Mouse (Mus musculus) lung, embryonic 14.5 days (tissue): ENCODE data around the gene Sc5d. TPM values are rescaled to one million over a fixed set of nuclear protein-coding genes. Genes with fewer than 3 reads are reported as not detected.

ENCODE experiments used
- ATAC-seq: fragments of 200-750 bp; cut with Nextera tagmentation; 2 replicates; pipeline ENCODE4 v1.8.0; 2017; ENCODE audit warnings: mild to moderate bottlenecking, moderate TSS enrichment, moderate library complexity; ENCODE audit not compliant: insufficient read depth
- DNase-seq: peaks from one replicate; pipeline ENCODE4 v3.0.0-alpha.2; 2015
- H3K27ac ChIP-seq: fragments of 300-500 bp; sonication (generic); 2 replicates; pipeline ENCODE4 v1.5.1; 2014; ENCODE audit warnings: low read depth, mild to moderate bottlenecking, moderate library complexity
- H3K27me3 ChIP-seq: fragments of 300-500 bp; sonication (generic); 2 replicates; pipeline ENCODE4 v1.6.1; 2014; ENCODE audit warnings: low read length, control low read depth; ENCODE audit not compliant: insufficient read depth
- H3K36me3 ChIP-seq: fragments of 300-500 bp; sonication (generic); 2 replicates; pipeline ENCODE4 v1.6.1; 2014; ENCODE audit warnings: control low read depth; ENCODE audit not compliant: insufficient read depth
- H3K4me1 ChIP-seq: fragments of 300-500 bp; sonication (generic); 2 replicates; pipeline ENCODE4 v1.6.1; 2014; ENCODE audit warnings: antibody characterized with exemption, control low read depth; ENCODE audit not compliant: insufficient read depth
- H3K4me2 ChIP-seq: fragments of 300-500 bp; sonication (generic); 2 replicates; pipeline ENCODE4 v1.6.1; 2014; ENCODE audit warnings: mild to moderate bottlenecking
- H3K4me3 ChIP-seq: fragments of 300-500 bp; sonication (generic); 2 replicates; pipeline ENCODE4 v1.5.1; 2014; ENCODE audit warnings: low read depth, low read length
- H3K9ac ChIP-seq: fragments of 300-500 bp; sonication (generic); 2 replicates; pipeline ENCODE4 v1.6.1; 2014
- H3K9me3 ChIP-seq: fragments of 300-500 bp; sonication (generic); 2 replicates; pipeline ENCODE4 v1.6.1; 2016; ENCODE audit warnings: low read depth, low read length, control low read depth
- CTCF ChIP-seq: IDR thresholded peaks from 2 replicates; pipeline ENCODE4 v1.5.1; 2016; ENCODE audit warnings: antibody characterized with exemption, low read depth
- WGBS: fragments of 180-500 bp; shearing (Covaris S2); extraction: QIAGEN DNeasy Blood & Tissue Kit; methylation state at CpG from one replicate; pipeline ENCODE4 v1.1.7; 2014; 5-methylcytosine and 5-hydroxymethylcytosine counted together
- polyA plus RNA-seq: library from polyadenylated mRNA; unstranded; fragments of >200 nt; fragmentation: Nextera tagmentation; extraction: Ambion mirVana; gene quantifications from 2 replicates; pipeline ENCODE4 v1.2.1, GENCODE M21; 2014

Gene Sc5d
- polyA plus RNA-seq, 1 experiment from 2014 or later = 40.0 TPM

DNA sequence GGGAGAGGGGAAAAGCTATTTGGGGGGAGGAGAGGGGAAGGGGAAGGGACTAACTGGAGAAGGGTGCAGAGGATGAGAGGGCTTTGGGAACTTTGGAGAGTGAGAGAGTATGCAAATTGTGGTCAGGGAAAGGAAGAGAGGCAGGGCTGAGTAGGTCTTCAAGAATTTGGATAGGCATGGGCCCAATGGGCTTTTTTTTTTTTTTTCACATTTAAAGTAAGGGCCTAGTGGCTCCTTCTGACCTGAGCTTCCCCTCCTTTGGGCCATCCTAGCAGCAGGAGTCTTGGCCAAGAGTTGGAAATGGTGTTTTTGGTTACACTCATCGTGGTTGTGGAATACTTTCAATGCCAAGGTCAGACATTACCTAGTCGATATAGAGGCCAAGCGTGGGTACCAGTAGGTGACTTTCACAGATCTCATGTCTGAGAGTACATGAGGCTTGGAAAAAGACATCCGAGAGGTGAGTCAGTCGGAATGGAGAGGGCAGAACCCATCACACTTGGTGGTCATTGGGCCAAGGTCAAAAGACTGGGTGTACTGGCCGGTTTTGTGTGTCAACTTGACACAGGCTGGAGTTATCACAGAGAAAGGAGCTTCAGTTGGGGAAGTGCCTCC is 9.7 kb upstream of the Sc5d start:
- Histone ChIP-seq H3K27ac (no peak overlapping the region), H3K36me3 (no peaks in the 10 kb centered on the region), H3K4me2 (no peak overlapping the region), H3K4me1 (no peaks in the 10 kb centered on the region), H3K27me3 (no peaks in the 10 kb centered on the region), H3K9me3 (no peaks in the 10 kb centered on the region), H3K9ac (no peak overlapping the region), H3K4me3 (no peak overlapping the region)
- ATAC-seq (no peak), DNase-seq (no peak)
- WGBS = 89% methylated on average over 6 of the region's 6 CpGs
- TF ChIP-seq CTCF = no peak

DNA sequence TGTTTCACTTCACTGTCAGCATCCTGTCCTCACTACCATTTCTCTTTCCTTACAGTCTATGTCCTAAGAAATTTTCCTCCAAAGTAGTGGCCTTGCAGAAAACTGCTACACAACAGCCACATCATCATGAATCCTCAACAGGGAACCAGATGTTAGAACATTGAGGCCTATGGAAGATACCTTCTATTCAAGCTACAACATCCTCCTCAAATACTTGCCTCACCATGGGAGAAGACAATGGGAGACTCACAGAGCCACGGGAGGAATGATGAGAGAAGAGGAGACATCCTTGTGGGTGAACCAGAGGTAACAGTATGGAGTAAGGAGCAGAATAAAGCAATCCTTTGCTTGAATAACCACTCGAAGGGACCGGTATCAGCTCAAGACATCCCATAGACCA is 9.1 kb upstream of the Sc5d start:
- H3K27ac ChIP-seq = no peak overlapping the region
- H3K36me3 ChIP-seq = no peaks in the 10 kb centered on the region
- DNase-seq = no peak
- no peak for ATAC-seq
- no peak for TF ChIP-seq CTCF
- no peaks in the 10 kb centered on the region for H3K27me3 ChIP-seq
- H3K4me1 ChIP-seq = no peaks in the 10 kb centered on the region
- no peaks in the 10 kb centered on the region for H3K9me3 ChIP-seq
- H3K9ac ChIP-seq = no peak overlapping the region
- H3K4me2 ChIP-seq = no peak overlapping the region
- no peak overlapping the region for H3K4me3 ChIP-seq
- 82% methylated on average over 3 of the region's 3 CpGs for WGBS

DNA sequence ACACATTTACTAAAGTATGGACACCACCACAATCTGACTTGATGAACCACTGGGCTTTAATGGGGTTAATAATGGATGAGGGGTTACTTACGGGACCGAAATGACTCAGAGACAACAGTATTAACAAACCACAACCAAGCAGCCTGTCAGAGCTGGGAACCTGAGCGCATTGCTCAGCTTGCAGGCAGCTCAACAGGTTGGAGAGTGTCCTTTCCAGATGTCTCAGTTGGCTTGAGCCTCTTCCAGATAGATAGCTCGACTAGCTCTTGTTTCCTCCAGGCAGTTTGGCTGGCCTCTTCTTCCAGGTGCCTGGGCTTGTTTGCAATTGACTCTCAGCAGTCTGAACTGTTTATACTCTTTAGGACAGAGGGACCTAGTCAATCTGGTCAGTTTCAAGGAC is 8.6 kb upstream of the Sc5d start:
- no peaks in the 10 kb centered on the region for H3K9me3 ChIP-seq
- no peak overlapping the region for H3K4me2 ChIP-seq
- no peak for ATAC-seq
- H3K4me3 ChIP-seq = no peak overlapping the region
- H3K27ac ChIP-seq = no peak overlapping the region
- no peaks in the 10 kb centered on the region for H3K27me3 ChIP-seq
- no peak overlapping the region for H3K9ac ChIP-seq
- TF ChIP-seq CTCF = no peak
- WGBS = 54% methylated on average over 4 of the region's 4 CpGs
- no peaks in the 10 kb centered on the region for H3K4me1 ChIP-seq
- DNase-seq = no peak
- no peaks in the 10 kb centered on the region for H3K36me3 ChIP-seq

DNA sequence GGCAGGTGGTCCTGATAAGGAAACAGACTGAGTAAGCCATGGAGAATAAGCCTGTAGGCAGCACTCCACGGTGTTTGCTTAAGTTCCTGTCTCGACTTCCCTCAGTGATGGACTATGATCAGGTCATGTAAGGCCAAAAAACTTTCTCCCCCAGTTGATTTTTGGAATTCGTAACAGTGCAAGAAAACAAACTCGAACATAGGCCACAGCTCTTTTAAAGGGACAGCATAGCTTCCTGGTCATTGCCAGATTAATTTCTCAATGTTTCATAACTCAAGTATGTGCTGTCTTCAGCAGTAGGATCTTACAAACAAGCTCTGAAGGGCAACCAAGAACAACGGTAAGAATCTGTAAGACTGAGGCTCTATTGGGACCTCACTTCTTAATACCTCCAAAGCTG is 7.4 kb upstream of the Sc5d start:
- no peak overlapping the region for H3K27ac ChIP-seq
- no peak overlapping the region for H3K9ac ChIP-seq
- no peaks in the 10 kb centered on the region for H3K27me3 ChIP-seq
- 67% methylated on average over 5 of the region's 5 CpGs for WGBS
- ATAC-seq (no peak), DNase-seq (no peak)
- no peaks in the 10 kb centered on the region for H3K36me3 ChIP-seq
- TF ChIP-seq CTCF = no peak
- H3K9me3 ChIP-seq = no peaks in the 10 kb centered on the region
- no peak overlapping the region for H3K4me3 ChIP-seq
- H3K4me1 ChIP-seq = no peaks in the 10 kb centered on the region
- H3K4me2 ChIP-seq = no peak overlapping the region

DNA sequence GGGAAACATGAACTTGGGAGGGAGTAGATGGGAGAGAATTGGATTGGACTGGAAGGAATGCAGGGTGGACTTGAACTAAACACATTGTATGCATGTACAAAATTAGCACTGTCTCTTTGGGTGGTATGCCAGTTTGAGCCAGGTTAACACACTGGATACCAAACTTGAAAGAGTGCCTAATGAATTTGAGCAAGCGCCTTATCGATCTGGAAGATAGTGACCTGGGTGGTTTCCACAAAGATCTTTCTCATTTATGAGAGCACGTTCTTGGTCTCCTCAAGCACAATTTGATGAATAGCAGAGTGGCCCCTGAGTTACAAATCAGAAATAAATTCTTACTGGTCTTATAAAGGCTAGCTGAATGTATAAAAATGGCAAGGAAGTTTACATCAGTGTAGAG is 6.6 kb upstream of the Sc5d start:
- WGBS = 87% methylated on average over 3 of the region's 3 CpGs
- ATAC-seq = no peak

DNA sequence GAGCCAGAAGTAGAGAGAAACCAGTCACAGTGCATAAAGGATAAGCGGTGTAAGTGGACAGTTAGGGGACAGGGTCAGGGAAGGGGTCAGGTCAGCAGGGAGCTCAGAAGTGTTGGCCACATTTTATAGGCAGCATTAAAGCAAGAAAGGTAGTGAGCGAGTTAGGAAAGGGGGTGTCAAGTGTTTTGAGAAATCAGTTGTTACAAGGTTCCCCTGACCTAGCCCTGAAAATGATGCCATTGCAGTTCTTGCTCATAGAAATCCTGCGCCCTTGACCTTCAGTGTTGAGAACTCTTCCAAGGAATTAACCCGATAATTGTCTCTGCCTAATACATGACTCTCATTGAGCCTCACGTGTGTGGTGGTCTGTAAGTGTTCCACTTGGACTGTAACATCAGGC is 6.0 kb upstream of the Sc5d start:
- no peak for TF ChIP-seq CTCF
- DNase-seq (no peak), ATAC-seq (no peak)
- Histone ChIP-seq H3K36me3 (no peaks in the 10 kb centered on the region), H3K9me3 (no peaks in the 10 kb centered on the region), H3K27me3 (no peaks in the 10 kb centered on the region), H3K27ac (no peak overlapping the region), H3K4me1 (no peaks in the 10 kb centered on the region), H3K9ac (no peak overlapping the region), H3K4me2 (no peak overlapping the region), H3K4me3 (no peak overlapping the region)
- 84% methylated on average over 5 of the region's 5 CpGs for WGBS

More for the DNA sequence above, 6.6 kb upstream of the Sc5d start:
- no peak overlapping the region for H3K9ac ChIP-seq
- TF ChIP-seq CTCF = no peak
- no peaks in the 10 kb centered on the region for H3K4me1 ChIP-seq
- H3K4me2 ChIP-seq = no peak overlapping the region
- DNase-seq = no peak
- no peaks in the 10 kb centered on the region for H3K27me3 ChIP-seq
- no peak overlapping the region for H3K4me3 ChIP-seq
- no peaks in the 10 kb centered on the region for H3K36me3 ChIP-seq
- H3K9me3 ChIP-seq = no peaks in the 10 kb centered on the region
- H3K27ac ChIP-seq = no peak overlapping the region

DNA sequence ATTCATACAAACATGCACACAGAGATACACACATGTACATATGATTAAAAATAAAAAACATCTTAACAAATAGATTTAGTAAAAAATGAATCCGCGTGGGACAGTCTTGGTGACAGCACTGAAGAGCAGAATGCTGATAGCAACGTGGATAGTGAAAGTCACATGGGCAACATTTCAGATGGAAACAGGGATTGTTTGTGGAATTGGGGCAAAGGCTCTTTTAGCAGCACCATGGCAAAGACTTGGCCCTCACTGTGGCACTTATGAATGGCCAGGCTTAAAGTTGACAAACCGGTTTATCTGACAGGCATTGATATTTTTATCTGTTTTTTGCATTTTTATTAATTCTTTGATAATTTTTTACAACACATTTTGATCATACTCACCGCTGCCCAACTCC is 4.3 kb upstream of the Sc5d start:
- no peaks in the 10 kb centered on the region for H3K27me3 ChIP-seq
- DNase-seq (no peak), ATAC-seq (no peak)
- no peaks in the 10 kb centered on the region for H3K36me3 ChIP-seq
- TF ChIP-seq CTCF = no peak
- H3K4me1 ChIP-seq = no peaks in the 10 kb centered on the region
- H3K9ac ChIP-seq = no peak overlapping the region
- no peak overlapping the region for H3K27ac ChIP-seq
- no peaks in the 10 kb centered on the region for H3K9me3 ChIP-seq
- H3K4me3 ChIP-seq = no peak overlapping the region
- 75% methylated on average over 5 of the region's 5 CpGs for WGBS
- H3K4me2 ChIP-seq = no peak overlapping the region

DNA sequence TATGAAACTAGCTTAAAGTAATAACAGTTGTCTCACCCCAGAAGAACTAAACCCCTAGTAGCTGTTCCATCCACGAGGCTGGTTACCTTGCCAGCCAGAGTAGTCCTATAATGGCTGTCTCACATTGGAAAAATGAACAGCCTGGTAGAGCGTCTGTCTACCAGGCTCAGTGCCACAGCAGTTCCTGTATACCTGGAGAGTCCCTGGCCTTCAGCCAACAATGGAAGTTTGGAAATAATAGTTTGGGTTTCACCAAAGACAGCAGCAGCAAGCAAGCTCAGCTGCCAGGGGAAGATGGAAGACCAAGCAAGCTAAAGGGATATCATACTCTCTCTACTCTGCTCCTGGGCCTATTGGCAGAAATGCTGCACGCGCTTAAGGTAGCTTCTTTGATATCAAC is 1.3 kb upstream of the Sc5d start:
- Histone ChIP-seq H3K27ac (no peak overlapping the region), H3K4me1 (no peaks in the 10 kb centered on the region), H3K4me2 (no peak overlapping the region), H3K36me3 (no peaks in the 10 kb centered on the region), H3K4me3 (no peak overlapping the region), H3K9ac (no peak overlapping the region), H3K9me3 (no peaks in the 10 kb centered on the region), H3K27me3 (no peaks in the 10 kb centered on the region)
- no peak for DNase-seq
- WGBS = 89% methylated on average over 4 of the region's 4 CpGs
- ATAC-seq = no peak
- no peak for TF ChIP-seq CTCF
